Mouse (Mus musculus) E14TG2a.4 (cell line): ENCODE results near the gene Tbx20.

Source experiments
- CTCF ChIP-seq: conservative IDR thresholded peaks from 2 replicates; pipeline ENCODE4 v1.5.1; 2014; ENCODE audit warnings: low read length
- NANOG ChIP-seq: IDR thresholded peaks from 2 replicates; pipeline ENCODE4 v1.6.1; 2014; ENCODE audit warnings: borderline replicate concordance, low read length, mixed read lengths
- POU5F1 ChIP-seq: IDR thresholded peaks from 2 replicates; pipeline ENCODE4 v1.6.1; 2014; ENCODE audit warnings: low read length, borderline replicate concordance

- TF ChIP-seq CTCF (no peak), POU5F1 (no peak), NANOG (no peak)
Observed at GRCm38 (mm10) chr9:24775001-24775400, 898 bp upstream of the Tbx20 start.
